Mouse (Mus musculus): ENCODE measurements around the gene Rem2. TPM values are rescaled to one million over a fixed set of nuclear protein-coding genes. Genes with fewer than 3 reads are reported as not detected.

Gene Rem2
- polyA plus RNA-seq, 1 experiment from 2014 or later, result 2.0 TPM

- H3K9ac ChIP-seq, result no peak overlapping the region
- H3K4me1 ChIP-seq, result peaks cover 3% of the 10 kb centered on the region; the same call in 1 of the 2 replicates
- ATAC-seq (ENCODE audit: extremely low read depth, insufficient number of reproducible peaks, low FRiP score, low TSS enrichment), result no peak
- no peaks in the 10 kb centered on the region for H3K9me3 ChIP-seq
- H3K27me3 ChIP-seq (replicated peaks), result no peaks in the 10 kb centered on the region
- H3K4me3 ChIP-seq, result no peak overlapping the region
- no peaks in the 10 kb centered on the region for H3K36me3 ChIP-seq
- no peak overlapping the region for H3K4me2 ChIP-seq
- under 1% methylated on average over 3 of the region's 3 CpGs for WGBS
- H3K27ac ChIP-seq (replicated peaks), result no peak overlapping the region
These were observed 18.3 kb downstream of the Rem2 start for GRCm38 (mm10) chr14:54494234-54494633.

DNA sequence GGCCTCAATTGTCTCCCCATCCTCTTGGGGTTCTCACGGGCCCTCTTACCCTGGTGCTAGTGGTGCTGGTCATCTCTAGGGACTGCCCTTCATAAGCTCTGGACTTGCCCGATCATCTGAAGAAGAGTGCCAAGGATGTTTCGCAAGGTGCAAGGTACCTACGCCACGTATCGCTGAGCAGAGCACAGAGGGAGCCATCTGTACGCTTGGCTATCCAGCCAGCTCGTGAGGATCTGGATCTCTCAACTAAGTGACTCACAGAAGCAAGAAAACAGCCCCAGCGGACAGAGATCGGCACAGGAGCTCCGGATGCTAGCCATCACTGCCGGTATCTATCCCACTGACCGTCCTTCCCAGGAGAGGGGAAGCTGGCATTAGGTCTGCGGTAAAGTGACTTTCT is 20.8 kb downstream of the Rem2 start:
- 75% methylated on average over 14 of the region's 14 CpGs for WGBS

GRCm38 (mm10) chr14:54499330-54499729 is 23.4 kb downstream of the Rem2 start:
- Histone ChIP-seq H3K27ac (replicated peaks) (no peak overlapping the region), H3K36me3 (no peaks in the 10 kb centered on the region), H3K9me3 (no peaks in the 10 kb centered on the region), H3K4me1 (no peaks in the 10 kb centered on the region), H3K4me3 (no peak overlapping the region), H3K4me2 (no peak overlapping the region), H3K27me3 (replicated peaks) (no peaks in the 10 kb centered on the region), H3K9ac (no peak overlapping the region)
- WGBS, result 65% methylated on average over 2 of the region's 2 CpGs
- ATAC-seq (ENCODE audit: extremely low read depth, insufficient number of reproducible peaks, low FRiP score, low TSS enrichment), result no peak

More for the DNA sequence above, 20.8 kb downstream of the Rem2 start:
- ATAC-seq (ENCODE audit: extremely low read depth, insufficient number of reproducible peaks, low FRiP score, low TSS enrichment), result no peak
- Histone ChIP-seq H3K27me3 (replicated peaks) (no peaks in the 10 kb centered on the region), H3K36me3 (no peaks in the 10 kb centered on the region), H3K9me3 (no peaks in the 10 kb centered on the region), H3K4me1 (peaks cover 3% of the 10 kb centered on the region; the same call in 1 of the 2 replicates), H3K9ac (no peak overlapping the region), H3K27ac (replicated peaks) (no peak overlapping the region), H3K4me3 (no peak overlapping the region), H3K4me2 (no peak overlapping the region)

GRCm38 (mm10) chr14:54501365-54501764 is 25.5 kb downstream of the Rem2 start:
- no peak for ATAC-seq (ENCODE audit: extremely low read depth, insufficient number of reproducible peaks, low FRiP score, low TSS enrichment)
- Histone ChIP-seq H3K4me1 (no peaks in the 10 kb centered on the region), H3K4me2 (no peak overlapping the region), H3K4me3 (no peak overlapping the region), H3K9ac (no peak overlapping the region), H3K9me3 (no peaks in the 10 kb centered on the region), H3K36me3 (peaks cover 6% of the 10 kb centered on the region; the same call in 1 of the 2 replicates), H3K27me3 (replicated peaks) (no peaks in the 10 kb centered on the region), H3K27ac (replicated peaks) (no peak overlapping the region)
- 37% methylated on average over 2 of the region's 2 CpGs for WGBS

DNA sequence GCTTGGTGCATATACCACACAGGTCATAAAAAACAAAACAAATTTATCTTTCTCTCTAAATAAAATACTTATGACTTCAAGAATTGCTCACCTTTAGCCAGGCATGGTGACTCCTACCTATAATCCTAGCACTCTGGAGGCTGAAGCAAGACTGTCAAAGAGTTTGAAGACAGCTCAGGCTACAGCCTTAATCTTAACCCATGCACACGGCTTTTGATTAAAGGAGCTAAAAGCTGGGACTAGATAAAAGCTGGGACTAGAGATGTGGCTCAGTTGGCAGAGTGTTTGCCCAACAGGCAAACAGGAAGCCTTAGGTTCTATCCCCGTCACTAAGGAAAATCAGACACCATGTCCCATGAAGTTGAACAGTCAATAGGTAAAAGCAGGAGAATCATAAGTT is 27.2 kb downstream of the Rem2 start:
- Histone ChIP-seq H3K9ac (no peak overlapping the region), H3K4me3 (no peak overlapping the region), H3K27me3 (replicated peaks) (no peaks in the 10 kb centered on the region), H3K36me3 (peaks cover 23% of the 10 kb centered on the region), H3K27ac (replicated peaks) (no peak overlapping the region), H3K4me2 (no peak overlapping the region), H3K4me1 (no peaks in the 10 kb centered on the region), H3K9me3 (no peaks in the 10 kb centered on the region)
- 61% methylated on average over 2 of the region's 2 CpGs for WGBS
- ATAC-seq (ENCODE audit: extremely low read depth, insufficient number of reproducible peaks, low FRiP score, low TSS enrichment), result no peak

GRCm38 (mm10) chr14:54509774-54510173 is 33.9 kb downstream of the Rem2 start:
- H3K27me3 ChIP-seq (replicated peaks), result no peaks in the 10 kb centered on the region
- peaks cover 90% of the 10 kb centered on the region for H3K36me3 ChIP-seq
- no peak for ATAC-seq (ENCODE audit: extremely low read depth, insufficient number of reproducible peaks, low FRiP score, low TSS enrichment)
- H3K4me1 ChIP-seq, result no peaks in the 10 kb centered on the region
- H3K9ac ChIP-seq, result no peak overlapping the region
- H3K4me2 ChIP-seq, result no peak overlapping the region
- H3K4me3 ChIP-seq, result no peak overlapping the region
- no peak overlapping the region for H3K27ac ChIP-seq (replicated peaks)
- 90% methylated on average over 9 of the region's 9 CpGs for WGBS
- no peaks in the 10 kb centered on the region for H3K9me3 ChIP-seq

DNA sequence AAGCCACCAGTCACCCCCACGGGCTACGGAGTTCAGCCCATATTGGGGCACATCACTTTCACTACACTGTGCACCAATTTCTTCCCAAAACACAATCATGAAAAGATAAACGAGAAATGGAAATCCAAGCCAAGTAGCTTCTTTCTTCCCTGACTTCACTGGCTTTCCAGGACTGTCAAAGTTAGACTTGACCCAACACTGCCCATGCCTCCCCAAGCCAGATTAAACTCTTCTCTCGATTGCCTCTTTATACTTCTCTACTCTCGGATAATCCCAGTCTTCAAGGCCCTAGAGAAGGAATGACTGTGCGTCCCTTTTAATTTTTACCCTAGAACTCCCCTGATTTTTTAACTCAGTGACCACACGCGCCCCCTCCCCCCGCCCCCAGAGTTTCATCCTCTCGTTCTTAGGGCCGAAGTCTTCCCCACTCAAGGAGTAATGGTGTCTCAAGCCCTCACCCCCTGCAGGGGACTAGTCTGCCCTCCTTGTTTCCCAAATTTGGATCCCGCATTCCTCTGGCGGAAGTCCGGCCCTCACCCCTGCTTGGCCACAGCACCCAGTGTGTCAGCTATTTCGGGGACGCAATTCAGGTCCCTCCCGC is 40.9 kb downstream of the Rem2 start:
- Histone ChIP-seq H3K9me3 (no peaks in the 10 kb centered on the region), H3K4me2 (peak overlapping the region; percentile 80), H3K4me1 (peaks cover 23% of the 10 kb centered on the region), H3K27me3 (replicated peaks) (no peaks in the 10 kb centered on the region), H3K27ac (replicated peaks) (peak overlapping the region; percentile 80), H3K36me3 (peaks cover 39% of the 10 kb centered on the region), H3K9ac (peak overlapping the region; percentile 87), H3K4me3 (peak overlapping the region; percentile 76)
- ATAC-seq (ENCODE audit: extremely low read depth, insufficient number of reproducible peaks, low FRiP score, low TSS enrichment), result no peak
- WGBS, result 4% methylated on average over 17 of the region's 17 CpGs

DNA sequence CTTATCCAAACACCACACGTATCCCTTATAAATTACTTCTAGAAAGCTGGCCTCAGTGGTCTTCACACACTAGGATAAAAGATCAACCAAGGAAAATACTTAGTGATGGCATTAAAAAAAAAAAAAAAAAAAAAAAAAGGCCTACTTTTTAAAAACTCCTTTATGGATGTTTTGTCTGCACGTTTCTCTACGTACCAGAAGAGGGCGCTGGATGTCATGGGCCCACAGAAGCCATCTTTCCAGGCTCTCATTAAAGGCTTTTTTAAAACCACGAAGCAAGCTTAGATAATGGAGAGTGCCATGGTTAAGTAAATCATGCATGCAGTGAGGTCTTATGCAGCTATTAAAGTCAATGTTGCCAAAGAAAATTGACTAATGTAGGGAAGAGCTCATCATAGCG is 47.7 kb downstream of the Rem2 start:
- no peak for ATAC-seq (ENCODE audit: extremely low read depth, insufficient number of reproducible peaks, low FRiP score, low TSS enrichment)
- no peak overlapping the region for H3K9ac ChIP-seq
- H3K4me2 ChIP-seq, result no peak overlapping the region
- no peaks in the 10 kb centered on the region for H3K36me3 ChIP-seq
- H3K4me1 ChIP-seq, result peaks cover 17% of the 10 kb centered on the region
- no peak overlapping the region for H3K27ac ChIP-seq (replicated peaks)
- no peak overlapping the region for H3K4me3 ChIP-seq
- WGBS, result 30% methylated on average over 6 of the region's 6 CpGs
- no peaks in the 10 kb centered on the region for H3K27me3 ChIP-seq (replicated peaks)
- H3K9me3 ChIP-seq, result no peaks in the 10 kb centered on the region

DNA sequence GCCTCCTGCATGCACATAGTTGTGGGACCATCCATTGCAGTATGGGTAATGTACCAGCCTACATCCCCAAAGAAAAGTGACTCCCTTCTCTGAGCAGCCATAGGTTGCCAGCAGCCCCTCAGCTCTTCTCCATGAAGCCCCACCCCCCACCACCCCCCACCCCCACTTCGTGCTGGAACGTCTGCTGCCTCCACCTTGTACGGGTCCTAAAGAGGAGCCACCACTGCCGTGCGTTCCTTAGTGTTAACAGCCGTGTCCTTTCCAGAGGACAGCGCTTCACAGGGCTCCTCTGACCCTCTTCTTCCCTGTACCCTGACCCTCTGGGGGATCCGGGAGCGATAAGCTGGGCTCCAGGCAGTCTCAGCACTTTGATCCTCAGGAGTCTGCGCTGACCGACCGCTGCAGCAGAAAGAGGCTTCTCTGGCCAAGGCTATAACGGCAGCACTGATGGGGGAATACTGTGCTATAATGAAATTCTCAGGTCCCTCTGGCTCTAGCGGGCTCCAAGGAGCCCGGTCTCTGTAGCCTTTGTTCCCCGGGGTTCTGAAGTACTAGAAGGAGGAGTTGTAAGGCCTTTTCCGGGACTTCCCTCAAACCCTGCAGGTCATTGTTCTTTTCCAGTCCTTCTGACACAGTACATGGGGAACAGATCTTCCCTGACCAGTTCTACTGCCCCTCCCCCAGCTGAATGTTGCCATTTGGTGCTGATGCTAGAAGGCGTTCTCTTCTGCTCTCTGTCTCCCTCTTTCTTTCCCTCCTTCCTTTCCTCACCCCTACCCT is 51.5 kb downstream of the Rem2 start:
- Histone ChIP-seq H3K4me3 (peak overlapping the region; percentile 53), H3K4me2 (peak overlapping the region; percentile 82), H3K27ac (replicated peaks) (no peak overlapping the region; the same call in 1 of the 2 replicates), H3K27me3 (replicated peaks) (no peaks in the 10 kb centered on the region), H3K9me3 (no peaks in the 10 kb centered on the region), H3K36me3 (no peaks in the 10 kb centered on the region), H3K4me1 (peaks cover 19% of the 10 kb centered on the region), H3K9ac (peak overlapping the region; percentile 80)
- ATAC-seq (ENCODE audit: extremely low read depth, insufficient number of reproducible peaks, low FRiP score, low TSS enrichment), result no peak
- WGBS, result under 1% methylated on average over 18 of the region's 18 CpGs

DNA sequence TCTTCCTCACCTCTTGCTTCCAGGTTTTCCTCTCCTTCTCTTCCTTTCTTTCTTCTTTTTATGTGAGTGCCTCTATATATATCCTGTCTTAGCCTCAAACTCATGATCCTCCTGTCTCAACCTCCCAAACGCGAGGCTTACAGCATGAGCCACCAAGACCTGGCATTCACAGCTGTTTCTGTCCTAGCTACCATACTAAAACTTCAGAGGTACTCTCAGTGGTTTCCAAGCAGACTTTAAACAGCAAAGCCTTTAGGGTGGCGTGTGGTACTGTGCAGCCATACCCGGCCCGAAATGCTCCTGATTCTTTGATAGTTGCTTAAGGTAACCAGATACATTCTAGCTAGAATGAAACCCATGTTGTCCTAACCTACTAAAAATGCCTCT is 52.1 kb downstream of the Rem2 start:
- 19% methylated on average over 5 of the region's 5 CpGs for WGBS
- peaks cover 19% of the 10 kb centered on the region for H3K4me1 ChIP-seq
- peak overlapping the region; percentile 80; the same call in 1 of the 2 replicates for H3K9ac ChIP-seq
- H3K4me2 ChIP-seq, result peak overlapping the region; percentile 82
- H3K36me3 ChIP-seq, result no peaks in the 10 kb centered on the region
- no peak for ATAC-seq (ENCODE audit: extremely low read depth, insufficient number of reproducible peaks, low FRiP score, low TSS enrichment)
- H3K4me3 ChIP-seq, result peak overlapping the region; percentile 53; the same call in 1 of the 2 replicates
- H3K27ac ChIP-seq (replicated peaks), result no peak overlapping the region
- H3K9me3 ChIP-seq, result no peaks in the 10 kb centered on the region
- H3K27me3 ChIP-seq (replicated peaks), result no peaks in the 10 kb centered on the region

- H3K9ac ChIP-seq, result peak overlapping the region; percentile 47; the same call in 1 of the 2 replicates
- 0 out of 2 replicates have a peak, but pooled peaks have one; percentile 25 for ATAC-seq (ENCODE audit: extremely low read depth, insufficient number of reproducible peaks, low FRiP score, low TSS enrichment)
These were observed 52.7 kb downstream of the Rem2 start for GRCm38 (mm10) chr14:54528446-54529111.

More at GRCm38 (mm10) chr14:54528446-54529111, 52.7 kb downstream of the Rem2 start:
- Histone ChIP-seq H3K27me3 (replicated peaks) (no peaks in the 10 kb centered on the region), H3K4me1 (peaks cover 19% of the 10 kb centered on the region), H3K4me3 (no peak overlapping the region), H3K36me3 (no peaks in the 10 kb centered on the region), H3K9me3 (no peaks in the 10 kb centered on the region), H3K27ac (replicated peaks) (no peak overlapping the region), H3K4me2 (peak overlapping the region; percentile 82)
- WGBS, result 8% methylated on average over 17 of the region's 17 CpGs
